Mouse (Mus musculus): ENCODE data around the gene Frmd4b. TPM values are rescaled to one million over a fixed set of nuclear protein-coding genes. Genes with fewer than 3 reads are reported as not detected.

The Frmd4b gene
- polyA plus RNA-seq, 1 experiment from 2014 or later: 15.1 TPM

DNA sequence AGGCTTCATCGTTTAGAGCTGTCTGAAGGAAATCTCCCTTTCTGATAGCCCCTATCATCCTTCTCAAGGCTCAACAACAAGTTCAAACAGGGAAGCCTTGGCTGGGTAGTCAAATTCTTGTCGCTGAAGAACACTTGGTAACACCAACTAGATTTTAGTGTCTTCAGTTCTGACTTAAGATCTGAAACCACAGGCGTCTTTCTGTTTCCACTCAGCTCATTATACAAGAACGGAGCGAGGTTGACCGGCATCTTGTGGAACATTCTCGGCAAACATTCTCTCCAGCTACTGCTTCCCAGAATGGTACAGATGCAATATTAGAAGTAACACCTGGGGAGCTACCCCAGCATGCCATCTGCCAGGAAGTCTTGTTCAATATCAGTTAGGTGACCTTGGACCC lies 28.3 kb downstream of the Frmd4b start:
- Histone ChIP-seq H3K27ac (ENCODE audit: low read length) (no peak overlapping the region), H3K9ac (ENCODE audit: low read depth, low read length) (no peak overlapping the region), H3K4me3 (ENCODE audit: low read depth, low read length) (no peak overlapping the region), H3K4me2 (ENCODE audit: low read length) (no peak overlapping the region), H3K36me3 (ENCODE audit: control insufficient read depth, insufficient read depth, low read length) (no peaks in the 10 kb centered on the region), H3K9me3 (replicated peaks; ENCODE audit: control insufficient read depth, low read length, poor library complexity, severe bottlenecking) (no peaks in the 10 kb centered on the region), H3K27me3 (ENCODE audit: control insufficient read depth, insufficient read depth, low read depth, low read length) (no peaks in the 10 kb centered on the region), H3K4me1 (ENCODE audit: control insufficient read depth, insufficient read depth, low read length) (no peaks in the 10 kb centered on the region)
- ATAC-seq: no peak
- 87% methylated on average over 7 of the region's 7 CpGs for WGBS

DNA sequence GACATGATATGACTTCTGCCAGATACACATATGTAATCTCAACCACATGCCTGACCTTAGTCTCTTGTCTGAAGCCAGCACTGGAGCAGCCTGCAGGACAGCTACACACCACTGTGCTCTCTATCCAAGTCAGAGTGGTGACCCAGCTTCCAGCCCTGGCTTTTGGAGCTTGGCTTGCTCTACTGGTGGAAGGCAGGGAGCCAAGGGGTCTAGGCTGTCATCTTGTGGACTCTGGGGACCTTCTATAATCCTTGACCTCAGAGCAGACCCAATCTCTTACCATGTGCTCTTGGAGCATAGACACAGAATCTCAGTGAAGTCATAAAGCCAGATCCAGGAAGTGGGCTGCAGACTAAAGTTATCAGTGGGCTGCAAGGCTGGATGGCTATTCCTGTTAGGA lies 30.7 kb downstream of the Frmd4b start:
- H3K4me3 ChIP-seq (ENCODE audit: low read depth, low read length): no peak overlapping the region
- H3K4me2 ChIP-seq (ENCODE audit: low read length): no peak overlapping the region
- H3K9ac ChIP-seq (ENCODE audit: low read depth, low read length): no peak overlapping the region
- no peaks in the 10 kb centered on the region for H3K36me3 ChIP-seq (ENCODE audit: control insufficient read depth, insufficient read depth, low read length)
- ATAC-seq: no peak
- no peaks in the 10 kb centered on the region for H3K27me3 ChIP-seq (ENCODE audit: control insufficient read depth, insufficient read depth, low read depth, low read length)
- no peak overlapping the region for H3K27ac ChIP-seq (ENCODE audit: low read length)
- no peaks in the 10 kb centered on the region for H3K4me1 ChIP-seq (ENCODE audit: control insufficient read depth, insufficient read depth, low read length)
- no peaks in the 10 kb centered on the region for H3K9me3 ChIP-seq (replicated peaks; ENCODE audit: control insufficient read depth, low read length, poor library complexity, severe bottlenecking)

DNA sequence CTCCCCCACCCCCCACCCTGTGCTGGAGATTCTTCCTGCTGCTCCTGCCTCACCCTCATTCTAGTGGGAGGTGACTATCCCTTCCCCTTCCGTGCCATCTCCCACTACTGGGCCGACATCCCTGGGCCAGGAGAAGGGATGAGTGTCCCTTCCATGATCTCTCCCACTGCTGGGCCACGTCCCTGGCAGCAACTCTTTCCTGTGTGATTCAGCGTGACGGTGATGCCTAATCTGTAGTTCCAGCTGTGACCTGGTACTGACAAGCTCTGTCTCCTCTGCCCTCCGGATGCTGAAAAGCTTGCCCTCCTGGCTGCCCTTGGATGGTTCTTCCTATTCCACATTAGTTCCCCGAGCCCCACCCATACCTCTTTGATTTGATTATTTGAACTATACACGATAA lies 31.3 kb downstream of the Frmd4b start:
- no peaks in the 10 kb centered on the region for H3K27me3 ChIP-seq (ENCODE audit: control insufficient read depth, insufficient read depth, low read depth, low read length)
- H3K4me1 ChIP-seq (ENCODE audit: control insufficient read depth, insufficient read depth, low read length): no peaks in the 10 kb centered on the region
- no peak overlapping the region for H3K9ac ChIP-seq (ENCODE audit: low read depth, low read length)
- H3K4me2 ChIP-seq (ENCODE audit: low read length): no peak overlapping the region
- no peak overlapping the region for H3K27ac ChIP-seq (ENCODE audit: low read length)
- H3K9me3 ChIP-seq (replicated peaks; ENCODE audit: control insufficient read depth, low read length, poor library complexity, severe bottlenecking): no peaks in the 10 kb centered on the region
- WGBS: 63% methylated on average over 8 of the region's 8 CpGs
- no peak overlapping the region for H3K4me3 ChIP-seq (ENCODE audit: low read depth, low read length)
- H3K36me3 ChIP-seq (ENCODE audit: control insufficient read depth, insufficient read depth, low read length): no peaks in the 10 kb centered on the region
- ATAC-seq: no peak

DNA sequence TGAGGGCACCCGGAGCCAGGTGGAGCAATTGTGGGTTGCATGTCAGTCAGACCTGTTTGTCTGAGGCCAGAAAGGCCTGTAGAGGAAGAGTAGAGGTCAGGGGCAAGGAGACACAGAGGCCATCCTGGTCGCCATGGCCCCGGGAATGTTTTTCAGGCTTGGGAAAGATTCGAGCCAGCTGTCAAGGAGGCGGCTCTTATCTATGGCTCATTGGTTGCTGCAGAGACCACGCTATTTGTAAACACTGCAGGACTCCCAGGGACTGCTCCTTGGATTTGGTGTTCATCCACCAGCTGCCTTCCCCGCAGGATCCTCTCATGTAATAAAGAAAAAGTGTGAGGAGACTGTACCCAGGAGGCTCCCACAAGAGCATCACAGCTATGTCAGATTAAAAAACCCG lies 34.6 kb downstream of the Frmd4b start:
- Histone ChIP-seq H3K27me3 (ENCODE audit: control insufficient read depth, insufficient read depth, low read depth, low read length) (no peaks in the 10 kb centered on the region), H3K36me3 (ENCODE audit: control insufficient read depth, insufficient read depth, low read length) (no peaks in the 10 kb centered on the region), H3K9ac (ENCODE audit: low read depth, low read length) (no peak overlapping the region), H3K4me1 (ENCODE audit: control insufficient read depth, insufficient read depth, low read length) (peaks cover 2% of the 10 kb centered on the region; the same call in 1 of the 2 replicates), H3K4me3 (ENCODE audit: low read depth, low read length) (no peak overlapping the region), H3K9me3 (replicated peaks; ENCODE audit: control insufficient read depth, low read length, poor library complexity, severe bottlenecking) (no peaks in the 10 kb centered on the region), H3K4me2 (ENCODE audit: low read length) (no peak overlapping the region), H3K27ac (ENCODE audit: low read length) (no peak overlapping the region)
- no peak for ATAC-seq
- 44% methylated on average over 8 of the region's 8 CpGs for WGBS

DNA sequence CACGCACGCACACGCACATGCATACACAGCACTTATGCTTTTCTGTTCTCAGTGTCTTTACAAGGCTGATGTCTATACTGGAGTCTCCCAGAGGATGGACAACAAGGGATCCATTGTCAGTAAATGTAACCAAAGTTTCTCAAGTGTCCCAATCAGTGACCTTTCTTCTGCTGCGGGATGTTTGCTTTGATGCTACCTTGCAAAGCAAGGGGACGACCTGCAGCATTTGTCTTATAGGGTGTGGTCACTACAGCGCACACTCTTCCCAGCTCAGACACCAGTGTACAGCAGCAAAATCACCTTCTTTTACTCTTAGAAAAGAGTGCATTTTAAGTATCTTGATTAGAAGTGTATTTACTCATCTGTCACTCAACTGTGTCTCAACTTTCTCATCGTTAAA lies 35.4 kb downstream of the Frmd4b start:
- Histone ChIP-seq H3K36me3 (ENCODE audit: control insufficient read depth, insufficient read depth, low read length) (no peaks in the 10 kb centered on the region), H3K27ac (ENCODE audit: low read length) (no peak overlapping the region), H3K4me3 (ENCODE audit: low read depth, low read length) (no peak overlapping the region), H3K9me3 (replicated peaks; ENCODE audit: control insufficient read depth, low read length, poor library complexity, severe bottlenecking) (no peaks in the 10 kb centered on the region), H3K4me2 (ENCODE audit: low read length) (no peak overlapping the region), H3K9ac (ENCODE audit: low read depth, low read length) (no peak overlapping the region), H3K27me3 (ENCODE audit: control insufficient read depth, insufficient read depth, low read depth, low read length) (no peaks in the 10 kb centered on the region), H3K4me1 (ENCODE audit: control insufficient read depth, insufficient read depth, low read length) (peaks cover 5% of the 10 kb centered on the region)
- no peak for ATAC-seq
- WGBS: 90% methylated on average over 7 of the region's 7 CpGs

DNA sequence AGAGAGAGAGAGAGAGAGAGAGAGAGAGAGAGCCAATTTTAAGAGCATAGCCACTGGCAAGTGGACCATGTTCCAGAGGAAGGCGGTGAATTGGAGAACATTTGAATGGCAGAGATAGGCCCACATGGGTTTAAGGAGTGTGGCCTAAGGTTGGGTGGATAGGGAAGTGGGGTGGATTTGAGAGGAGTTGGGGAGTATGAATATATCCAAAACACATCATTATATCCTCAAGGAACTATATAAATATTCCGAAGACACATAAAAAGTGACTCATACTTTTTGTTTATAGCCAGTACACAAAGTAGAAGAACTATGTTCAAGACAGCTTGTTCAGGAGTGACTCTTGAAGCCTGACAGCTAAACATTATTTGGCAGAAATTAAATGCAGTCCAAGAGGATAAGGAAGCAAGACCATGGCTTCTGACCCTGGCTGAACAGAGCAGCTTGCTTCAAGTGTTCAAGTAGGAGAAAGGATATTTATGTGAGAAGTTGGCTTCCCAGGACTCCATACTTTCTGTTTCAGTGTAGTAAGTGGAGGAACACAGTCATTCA lies 36.8 kb downstream of the Frmd4b start:
- 98% methylated on average over 2 of the region's 2 CpGs for WGBS
- Histone ChIP-seq H3K27me3 (ENCODE audit: control insufficient read depth, insufficient read depth, low read depth, low read length) (no peaks in the 10 kb centered on the region), H3K27ac (ENCODE audit: low read length) (no peak overlapping the region), H3K4me1 (ENCODE audit: control insufficient read depth, insufficient read depth, low read length) (peaks cover 5% of the 10 kb centered on the region), H3K36me3 (ENCODE audit: control insufficient read depth, insufficient read depth, low read length) (no peaks in the 10 kb centered on the region), H3K4me2 (ENCODE audit: low read length) (no peak overlapping the region), H3K9ac (ENCODE audit: low read depth, low read length) (no peak overlapping the region), H3K9me3 (replicated peaks; ENCODE audit: control insufficient read depth, low read length, poor library complexity, severe bottlenecking) (no peaks in the 10 kb centered on the region), H3K4me3 (ENCODE audit: low read depth, low read length) (no peak overlapping the region)
- no peak for ATAC-seq

DNA sequence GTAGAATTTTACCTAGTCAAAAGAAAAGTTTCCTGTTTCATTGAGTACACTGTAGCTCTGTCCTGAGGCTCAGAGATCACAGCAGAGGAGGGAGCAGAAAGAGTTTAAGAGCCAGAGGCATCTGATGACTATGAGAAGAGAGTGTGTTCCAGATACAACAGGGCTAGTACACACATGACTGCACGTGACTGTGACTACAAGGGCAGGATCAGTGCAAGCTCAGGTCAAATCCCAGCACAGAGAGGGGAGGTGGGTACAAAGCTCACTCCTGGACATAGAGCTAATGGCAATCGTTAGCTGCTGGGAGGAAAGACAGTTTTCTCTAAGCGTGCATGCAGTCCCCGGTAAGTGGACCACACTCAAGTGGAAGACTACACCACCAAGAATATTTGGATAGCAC lies 37.6 kb downstream of the Frmd4b start:
- Histone ChIP-seq H3K9me3 (replicated peaks; ENCODE audit: control insufficient read depth, low read length, poor library complexity, severe bottlenecking) (no peaks in the 10 kb centered on the region), H3K9ac (ENCODE audit: low read depth, low read length) (no peak overlapping the region), H3K4me2 (ENCODE audit: low read length) (no peak overlapping the region), H3K4me1 (ENCODE audit: control insufficient read depth, insufficient read depth, low read length) (peaks cover 5% of the 10 kb centered on the region), H3K27ac (ENCODE audit: low read length) (no peak overlapping the region), H3K27me3 (ENCODE audit: control insufficient read depth, insufficient read depth, low read depth, low read length) (no peaks in the 10 kb centered on the region), H3K4me3 (ENCODE audit: low read depth, low read length) (no peak overlapping the region), H3K36me3 (ENCODE audit: control insufficient read depth, insufficient read depth, low read length) (no peaks in the 10 kb centered on the region)
- no peak for ATAC-seq
- 67% methylated on average over 4 of the region's 4 CpGs for WGBS

DNA sequence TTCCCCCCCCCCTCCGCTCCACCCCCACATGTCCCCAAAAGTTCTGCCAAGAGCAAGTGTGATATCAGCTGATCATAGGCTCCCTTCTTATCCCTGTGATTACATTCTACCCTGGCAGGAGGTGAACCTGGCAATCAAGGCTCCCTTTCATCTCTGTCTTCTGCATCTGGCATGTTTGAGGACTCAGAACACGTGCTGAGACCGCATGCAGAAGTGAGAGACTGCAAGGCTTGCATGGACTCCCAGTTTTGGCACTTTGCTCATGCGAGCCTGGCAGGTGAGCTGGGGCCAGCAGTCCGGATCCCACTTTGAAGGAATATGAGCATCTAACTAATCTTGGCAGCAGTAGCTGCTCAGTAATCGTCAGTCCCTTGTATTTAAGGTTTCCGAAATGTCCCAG lies 39.1 kb downstream of the Frmd4b start:
- 62% methylated on average over 7 of the region's 7 CpGs for WGBS
- H3K27me3 ChIP-seq (ENCODE audit: control insufficient read depth, insufficient read depth, low read depth, low read length): no peaks in the 10 kb centered on the region
- H3K27ac ChIP-seq (ENCODE audit: low read length): no peak overlapping the region
- H3K4me2 ChIP-seq (ENCODE audit: low read length): no peak overlapping the region
- H3K36me3 ChIP-seq (ENCODE audit: control insufficient read depth, insufficient read depth, low read length): no peaks in the 10 kb centered on the region
- H3K4me1 ChIP-seq (ENCODE audit: control insufficient read depth, insufficient read depth, low read length): peaks cover 5% of the 10 kb centered on the region
- no peak overlapping the region for H3K4me3 ChIP-seq (ENCODE audit: low read depth, low read length)
- no peak for ATAC-seq
- H3K9ac ChIP-seq (ENCODE audit: low read depth, low read length): no peak overlapping the region
- H3K9me3 ChIP-seq (replicated peaks; ENCODE audit: control insufficient read depth, low read length, poor library complexity, severe bottlenecking): no peaks in the 10 kb centered on the region

DNA sequence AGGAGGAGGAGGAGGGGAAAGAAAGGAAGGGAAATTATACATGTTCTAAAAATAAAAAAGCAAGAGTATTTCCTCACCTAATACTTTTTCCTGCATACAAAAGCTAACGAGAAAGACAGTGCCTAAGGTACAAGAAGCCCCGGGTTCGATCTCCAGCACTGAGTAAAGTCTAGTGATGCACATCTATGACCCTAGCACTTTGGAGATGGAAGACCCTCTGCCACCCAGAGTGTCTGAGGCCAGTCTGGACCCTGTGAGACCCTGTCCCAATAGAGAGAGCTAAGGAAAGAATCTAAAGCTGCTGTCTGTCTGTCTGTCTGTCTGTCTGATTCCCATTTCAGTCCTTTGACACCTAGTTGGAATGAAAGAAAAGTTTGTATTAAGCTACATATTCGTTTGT lies 40.0 kb downstream of the Frmd4b start:
- Histone ChIP-seq H3K9me3 (replicated peaks; ENCODE audit: control insufficient read depth, low read length, poor library complexity, severe bottlenecking) (no peaks in the 10 kb centered on the region), H3K4me2 (ENCODE audit: low read length) (no peak overlapping the region), H3K9ac (ENCODE audit: low read depth, low read length) (no peak overlapping the region), H3K27me3 (ENCODE audit: control insufficient read depth, insufficient read depth, low read depth, low read length) (no peaks in the 10 kb centered on the region), H3K27ac (ENCODE audit: low read length) (no peak overlapping the region), H3K4me3 (ENCODE audit: low read depth, low read length) (no peak overlapping the region), H3K36me3 (ENCODE audit: control insufficient read depth, insufficient read depth, low read length) (no peaks in the 10 kb centered on the region), H3K4me1 (ENCODE audit: control insufficient read depth, insufficient read depth, low read length) (peaks cover 5% of the 10 kb centered on the region)
- ATAC-seq: no peak
- WGBS: 59% methylated on average over 4 of the region's 4 CpGs

All from midbrain, embryonic 16.5 days (tissue).